In the genomic region with DNA sequence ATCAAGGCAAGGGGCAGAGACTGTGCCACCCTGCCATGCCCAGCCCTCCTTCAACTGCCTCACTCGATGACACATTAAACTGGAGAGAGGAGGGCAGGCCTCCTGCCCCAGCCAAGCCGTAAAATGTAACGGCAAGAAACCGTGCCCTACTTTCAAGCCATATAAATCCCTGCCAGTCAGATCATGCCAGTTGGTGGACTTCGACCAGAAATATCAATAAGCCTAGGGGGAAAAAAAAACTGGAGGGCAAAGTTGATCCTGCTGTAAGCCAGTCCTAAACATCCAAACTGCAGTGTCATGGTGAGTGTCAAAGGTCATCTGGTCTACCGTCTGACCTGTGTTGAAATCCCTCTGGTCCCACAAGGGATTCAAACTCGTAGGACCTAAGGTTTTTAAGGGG, we compare ENCODE assay signal across 17 mouse cellular contexts.
DNase-seq lines count a peak whose midpoint lies in the region; ATAC-seq and TF ChIP-seq lines count a peak whose summit lies in the region.
"Had no signal": no experiment of that assay in that cellular context is flagged by ENCODE, and none has a peak within 500 bp of the region (broad histone marks: within the 10 kb centered on the region; RNA-seq: fewer than 3 reads in every experiment).

No protein-coding gene starts in this region.

- no peak for TF ChIP-seq POLR2A in cerebellum, adult 2 months (IDR thresholded peaks at IDR 0.05; ENCODE audit: borderline replicate concordance, insufficient read depth, low read length)

- no peak overlapping the region for H3K4me2 ChIP-seq in kidney, embryonic 16.5 days (replicated peaks; ENCODE audit: low read depth, low read length)
- no peak overlapping the region for H3K4me2 ChIP-seq in lung, postnatal 0 days (replicated peaks; ENCODE audit: low read depth, low read length)
- H3K4me2 ChIP-seq: lung, embryonic 14.5 days had no signal

- H3K27ac ChIP-seq in kidney, embryonic 16.5 days (ENCODE audit: low read length): no peak overlapping the region
- H3K27ac ChIP-seq in lung, postnatal 0 days (ENCODE audit: low read length): no peak overlapping the region
- no peak overlapping the region for H3K27ac ChIP-seq in cerebellum, adult 2 months (ENCODE audit: insufficient read depth, low read length)
- H3K27ac ChIP-seq: heart, embryonic 10.5 days; layer of hippocampus, adult 2 months; stomach, postnatal 0 days had no signal

- no peak for TF ChIP-seq EP300 in lung, postnatal 0 days (IDR thresholded peaks at IDR 0.05)

- H3K4me3 ChIP-seq in kidney, embryonic 16.5 days (ENCODE audit: low read length): no peak overlapping the region
- no peak overlapping the region for H3K4me3 ChIP-seq in lung, postnatal 0 days (ENCODE audit: low read depth, low read length)
- no peak overlapping the region for H3K4me3 ChIP-seq in cerebellum, adult 2 months (replicated peaks; ENCODE audit: insufficient read depth, low read depth, low read length)
- H3K4me3 ChIP-seq: heart, embryonic 10.5 days; layer of hippocampus, adult 2 months had no signal

- peaks cover 13% of the 10 kb centered on the region; the same call in 1 of the 2 replicates for H3K4me1 ChIP-seq in kidney, embryonic 16.5 days (ENCODE audit: insufficient read depth, low read length)
- H3K4me1 ChIP-seq in lung, postnatal 0 days (ENCODE audit: insufficient read depth, low read depth, low read length): no peaks in the 10 kb centered on the region
- H3K4me1 ChIP-seq in cerebellum, adult 2 months (ENCODE audit: control insufficient read depth, insufficient read depth, low read length): no peaks in the 10 kb centered on the region

- WGBS in kidney, embryonic 16.5 days: 47% methylated on average over 7 of the region's 7 CpGs
- WGBS in lung, postnatal 0 days: 71% methylated on average over 7 of the region's 7 CpGs
- 55% methylated on average over 7 of the region's 7 CpGs for WGBS in cerebellum, adult 2 months

- no peak for TF ChIP-seq CTCF in lung, postnatal 0 days (IDR thresholded peaks at IDR 0.05)
- TF ChIP-seq CTCF in cerebellum, adult 2 months (IDR thresholded peaks at IDR 0.05; ENCODE audit: borderline replicate concordance, insufficient read depth, low read depth, low read length): no peak

- H3K36me3 ChIP-seq in kidney, embryonic 16.5 days (ENCODE audit: insufficient read depth, low read length): no peaks in the 10 kb centered on the region
- H3K36me3 ChIP-seq in lung, postnatal 0 days (ENCODE audit: insufficient read depth, low read length): no peaks in the 10 kb centered on the region
- H3K36me3 ChIP-seq: heart, embryonic 10.5 days had no signal

- ATAC-seq in kidney, embryonic 16.5 days (ENCODE audit: low FRiP score, low TSS enrichment): no peak
- ATAC-seq in lung, postnatal 0 days: peak; percentile 7; the same call in 1 of the 2 replicates
- ATAC-seq: forebrain, embryonic 16.5 days had no signal

- H3K9me3 ChIP-seq in kidney, embryonic 16.5 days (ENCODE audit: low read length): no peaks in the 10 kb centered on the region
- no peaks in the 10 kb centered on the region for H3K9me3 ChIP-seq in lung, postnatal 0 days (ENCODE audit: low read length)
- H3K9me3 ChIP-seq: heart, embryonic 10.5 days had no signal

- H3K9ac ChIP-seq in kidney, embryonic 16.5 days (replicated peaks; ENCODE audit: low read length): no peak overlapping the region
- H3K9ac ChIP-seq in lung, postnatal 0 days (replicated peaks; ENCODE audit: low read depth): no peak overlapping the region
- H3K9ac ChIP-seq: lung, embryonic 14.5 days had no signal

- peak; percentile 76 for DNase-seq in kidney, adult 11 months
- no peak for DNase-seq in lung, postnatal 0 days (ENCODE audit: low spot score)
- no peak for DNase-seq in lung, adult 18-20 months
- DNase-seq in kidney, postnatal 14 days: peak; percentile 57
- peak; percentile 64 for DNase-seq in yolk sac, embryonic 10.5 days (ENCODE audit: low spot score)
- no peak for DNase-seq in cerebellum, adult 2 months
- DNase-seq in heart, adult 18-20 months: no peak
- DNase-seq: cerebellum, postnatal 14 days; lung, embryonic 14.5 days; lung, postnatal 4 days; right cerebral cortex, postnatal 4 days had no signal

- H3K27me3 ChIP-seq in kidney, embryonic 16.5 days (ENCODE audit: insufficient read depth, low read length): no peaks in the 10 kb centered on the region
- H3K27me3 ChIP-seq in lung, postnatal 0 days (replicated peaks; ENCODE audit: insufficient read depth, low read length): no peaks in the 10 kb centered on the region
- H3K27me3 ChIP-seq in cerebellum, adult 2 months (ENCODE audit: control insufficient read depth, insufficient read depth, low read length): no peaks in the 10 kb centered on the region
- H3K27me3 ChIP-seq: CH12.LX had no signal

Comparison
In these comparisons a context has a peak if more than half of its experiments do, and no peak if none do; other contexts are left out.
1. DNase-seq: peak in kidney, adult 11 months (single experiment), kidney, postnatal 14 days (single experiment) and yolk sac, embryonic 10.5 days (single experiment); none in lung, postnatal 0 days (single experiment), lung, adult 18-20 months (0 of 2), cerebellum, adult 2 months (0 of 2) and heart, adult 18-20 months (0 of 2).